In genomic region chr1:131038001-131038400, GRCm38 (mm10) we compare ENCODE assay signal across 26 mouse cellular contexts. TPM values are rescaled to one million over a fixed set of nuclear protein-coding genes. Genes with fewer than 3 reads are reported as not detected.
A peak's percentile ranks its signal among the peaks of the same experiment; 100 is the strongest.
DNase-seq lines count a peak whose midpoint lies in the region; ATAC-seq and TF ChIP-seq lines count a peak whose summit lies in the region.
"Had no signal": no experiment of that assay in that cellular context is flagged by ENCODE, and none has a peak within 500 bp of the region (broad histone marks: within the 10 kb centered on the region; RNA-seq: fewer than 3 reads in every experiment).

No protein-coding gene starts in this region.

- TF ChIP-seq POLR2A in CH12.LX (IDR thresholded peaks at IDR 0.05; ENCODE audit: low read depth, low read length) = 0 out of 2 replicates have a peak, but pooled peaks have one; percentile 25

- H3K4me1 ChIP-seq in CH12.LX (ENCODE audit: control insufficient read depth in 1 of 2, insufficient read depth in 2 of 2) = peaks cover 15 to 61% of the 10 kb centered on the region in 2 experiments
- H3K4me1 ChIP-seq: hindbrain, embryonic 15.5 days; midbrain, embryonic 12.5 days had no signal

- H3K9ac ChIP-seq in CH12.LX (ENCODE audit: insufficient read depth, low read depth) = no peak overlapping the region
- H3K9ac ChIP-seq: hindbrain, embryonic 15.5 days; midbrain, embryonic 12.5 days had no signal

- in situ Hi-C loops in CH12.LX (cut with MboI; ENCODE audit: low pct_ligation_motif_present, low pct_unique_long_range_greater_than_20kb, low sequenced_read_pairs) = no loop called here

- no peak overlapping the region for H3K4me3 ChIP-seq in CH12.LX (replicated peaks in 1 of 3; ENCODE audit: low read depth in 2 of 3, low read length in 2 of 3, poor library complexity in 1 of 3)
- H3K4me3 ChIP-seq: heart, adult 2 months; hindbrain, embryonic 15.5 days; midbrain, embryonic 12.5 days had no signal

- H3K79me2 ChIP-seq in CH12.LX (replicated peaks; ENCODE audit: control insufficient read depth, extremely low read depth, insufficient read depth, poor library complexity, severe bottlenecking) = no peaks in the 10 kb centered on the region

- peak overlapping the region; percentile 43 for H3K27ac ChIP-seq in CH12.LX (ENCODE audit: insufficient read depth, low read depth)
- H3K27ac ChIP-seq: heart, adult 2 months; hindbrain, embryonic 15.5 days; midbrain, embryonic 12.5 days had no signal

- H3K36me3 ChIP-seq in CH12.LX (replicated peaks in 1 of 2; ENCODE audit: control insufficient read depth in 1 of 2, insufficient read depth in 1 of 2, low read length in 1 of 2) = no peaks in the 10 kb centered on the region
- H3K36me3 ChIP-seq: hindbrain, embryonic 15.5 days; midbrain, embryonic 12.5 days had no signal

- dilution Hi-C loops in CH12.LX (cut with MboI; ENCODE audit: extremely low pct_ligation_motif_present, extremely low pct_unique_long_range_greater_than_20kb, low sequenced_read_pairs) = no loop called here

- TF ChIP-seq EP300 in CH12.LX (IDR thresholded peaks at IDR 0.05; ENCODE audit: low read length) = peak; percentile 54; the same call in 1 of the 2 replicates

- H3K27me3 ChIP-seq in CH12.LX (replicated peaks) = no peaks in the 10 kb centered on the region
- H3K27me3 ChIP-seq: hindbrain, embryonic 15.5 days; midbrain, embryonic 12.5 days had no signal

- no peak; the same call in 1 of the 2 replicates for TF ChIP-seq RAD21 in CH12.LX (IDR thresholded peaks at IDR 0.05; ENCODE audit: low read depth, low read length)

- peaks cover 3% of the 10 kb centered on the region for H3K9me3 ChIP-seq in CH12.LX (replicated peaks; ENCODE audit: low read length)
- H3K9me3 ChIP-seq: hindbrain, embryonic 15.5 days had no signal

- peak; percentile 92 for ATAC-seq in common myeloid progenitor, adult 5-6 weeks (replicated peaks; ENCODE audit: low read depth, poor library complexity, severe bottlenecking)
- ATAC-seq in monocyte, adult 5-6 weeks (replicated peaks; ENCODE audit: insufficient number of reproducible peaks, low FRiP score, low TSS enrichment, poor library complexity, severe bottlenecking) = peak; percentile 90

- no peak for TF ChIP-seq CTCF in CH12.LX (conservative IDR thresholded peaks at IDR 0.05 in 1 of 2, IDR thresholded peaks at IDR 0.05 in 1 of 2; ENCODE audit: low read depth in 2 of 2, low read length in 2 of 2)

- H3K4me2 ChIP-seq in CH12.LX (ENCODE audit: insufficient read depth, low read depth, poor library complexity, severe bottlenecking) = peak overlapping the region; percentile 26
- H3K4me2 ChIP-seq: hindbrain, embryonic 15.5 days; midbrain, embryonic 12.5 days had no signal

- DNase-seq in 416B (ENCODE audit: low read depth) (peak; percentile 96), CH12.LX (ENCODE audit: extremely low read depth) (peak; percentile 89)
- no peak for DNase-seq in heart, adult 8-10 months (ENCODE audit: low spot score)
- no peak for DNase-seq in heart, postnatal 36 days
- no peak for DNase-seq in T-cell, adult 2 months (ENCODE audit: low spot score)
- no peak for DNase-seq in frontal cortex, postnatal 36 days (ENCODE audit: low spot score in 2 of 2)
- DNase-seq: adrenal gland, postnatal 10 days; cerebellum, adult 2 months; gastrocnemius, postnatal 10 days; heart, adult 2 months; kidney, adult 18-20 months; kidney, postnatal 14 days; liver; lung, adult 18-20 months; lung, postnatal 36 days; right cerebral cortex, adult 18-20 months; thymus, adult 2 months had no signal

- intact Hi-C loops in heart, postnatal 36 days (cut with DNase I) = no loop called here

TF ChIP-seq in CH12.LX, 34 proteins besides CTCF, POLR2A, EP300 and RAD21:
- TF ChIP-seq USF1 (IDR thresholded peaks at IDR 0.05; ENCODE audit: low read depth, low read length) = no peak
- no peak for TF ChIP-seq CHD1 (IDR thresholded peaks at IDR 0.05; ENCODE audit: low read depth, low read length)
- TF ChIP-seq JUN (IDR thresholded peaks at IDR 0.05; ENCODE audit: insufficient read depth, low read depth, low read length) = peak; percentile 78
- peak; percentile 70 for TF ChIP-seq BHLHE40 (IDR thresholded peaks at IDR 0.05; ENCODE audit: low read depth, low read length)
- no peak for TF ChIP-seq KAT2A (IDR thresholded peaks at IDR 0.05; ENCODE audit: insufficient replicate concordance, low read length)
- TF ChIP-seq USF2 (conservative IDR thresholded peaks at IDR 0.05; ENCODE audit: low read depth, low read length) = no peak
- peak; percentile 74 for TF ChIP-seq JUND (conservative IDR thresholded peaks at IDR 0.05; ENCODE audit: low read depth, low read length)
- no peak for TF ChIP-seq TBP (conservative IDR thresholded peaks at IDR 0.05; ENCODE audit: low read depth, low read length)
- no peak for TF ChIP-seq GABPA (IDR thresholded peaks at IDR 0.05; ENCODE audit: insufficient replicate concordance, low read depth, low read length)
- no peak; the same call in 1 of the 2 replicates for TF ChIP-seq MAX (IDR thresholded peaks at IDR 0.05; ENCODE audit: low read length)
- TF ChIP-seq IRF4 (IDR thresholded peaks at IDR 0.05; ENCODE audit: low read depth, low read length) = peak; percentile 72; the same call in 1 of the 2 replicates
- TF ChIP-seq ETS1 (conservative IDR thresholded peaks at IDR 0.05; ENCODE audit: low read depth, low read length) = peak; percentile 96
- no peak for TF ChIP-seq CHD2 (IDR thresholded peaks at IDR 0.05; ENCODE audit: low read length)
- no peak for TF ChIP-seq POLR2AphosphoS2 (IDR thresholded peaks at IDR 0.05; ENCODE audit: low read depth, low read length)
- 0 out of 2 replicates have a peak, but pooled peaks have one; percentile 6 for TF ChIP-seq MYC (IDR thresholded peaks at IDR 0.05; ENCODE audit: low read depth, low read length)
- no peak for TF ChIP-seq MXI1 (IDR thresholded peaks at IDR 0.05; ENCODE audit: low read depth, low read length)
- 0 out of 2 replicates have a peak, but pooled peaks have one; percentile 38 for TF ChIP-seq ELF1 (IDR thresholded peaks at IDR 0.05; ENCODE audit: low read depth, low read length)
- 0 out of 2 replicates have a peak, but pooled peaks have one; percentile 60 for TF ChIP-seq SIN3A (IDR thresholded peaks at IDR 0.05; ENCODE audit: low read length)
- TF ChIP-seq MEF2A (IDR thresholded peaks at IDR 0.05; ENCODE audit: borderline replicate concordance, low read depth, low read length) = peak; percentile 70
- TF ChIP-seq ZNF384 (IDR thresholded peaks at IDR 0.05; ENCODE audit: low read depth, low read length) = peak; percentile 98
- no peak for TF ChIP-seq NRF1 (IDR thresholded peaks at IDR 0.05; ENCODE audit: low read depth, low read length)

RNA-seq across cellular contexts. Expression of gene Il10, which starts 18.4 kb away (rescaled TPM):
- total RNA-seq in CH12.LX (2012; rRNA removed) (389 and 399 TPM in 2 replicates), CH12.LX (2014; rRNA removed) (903 and 969 TPM in 2 replicates)
- polyA plus RNA-seq in CH12.LX (2012; ENCODE audit: insufficient read length, low read depth) = 236 and 284 TPM in 2 replicates
- total RNA-seq in common myeloid progenitor, adult 5-6 weeks (2017) = not detected in 2 replicates
- total RNA-seq in monocyte, adult 5-6 weeks (2017) = 0.49 to 1.5 TPM in 2 of 3 replicates, not detected in the other
- total RNA-seq in heart, adult 8-10 months (2022) = not detected
- not detected for total RNA-seq in heart, postnatal 36 days (2021)
- total RNA-seq: adrenal gland, postnatal 10 days; gastrocnemius, postnatal 10 days; heart, adult 2 months; layer of hippocampus, postnatal 14 days; left cerebral cortex, postnatal 36 days had no signal
- polyA plus RNA-seq: cerebellum, adult 2 months; embryonic facial prominence, embryonic 14.5 days; heart, adult 2 months; heart, postnatal 0 days; hindbrain, embryonic 15.5 days; midbrain, embryonic 12.5 days; small intestine, adult 2 months had no signal

RNA-seq across cellular contexts. Expression of gene Mapkapk2, which starts 59.6 kb away (rescaled TPM):
- total RNA-seq in CH12.LX (2012; rRNA removed) (54.2 and 55.0 TPM in 2 replicates), CH12.LX (2014; rRNA removed) (58.6 and 62.9 TPM in 2 replicates)
- 63.5 and 68.6 TPM in 2 replicates for polyA plus RNA-seq in CH12.LX (2012; ENCODE audit: insufficient read length, low read depth)
- total RNA-seq in common myeloid progenitor, adult 5-6 weeks (2017) = 124 and 128 TPM in 2 replicates
- 205 to 262 TPM (median 212 TPM) in 3 replicates for total RNA-seq in monocyte, adult 5-6 weeks (2017)
- total RNA-seq in heart, adult 8-10 months (2022) = 100 to 1,000 TPM; 303 to 326 (median 315) TPM
- 100 to 1,000 TPM; 292 to 300 TPM for total RNA-seq in heart, postnatal 36 days (2021)

Comparison
In these comparisons a context has a peak if more than half of its experiments do, and no peak if none do; other contexts are left out.
1. DNase-seq: peak in 416B (single experiment) and CH12.LX (single experiment); none in heart, adult 8-10 months (single experiment), heart, postnatal 36 days (0 of 2), T-cell, adult 2 months (single experiment) and frontal cortex, postnatal 36 days (0 of 2).
2. RNA of gene Il10, which starts 18.4 kb away (total RNA-seq): 389 to 969 TPM in CH12.LX; not detected in heart, postnatal 36 days, not detected in common myeloid progenitor, adult 5-6 weeks, 0.49 to 1.5 TPM in monocyte, adult 5-6 weeks and not detected in heart, adult 8-10 months; every median in the first group is over 100 times any median in the second.